Mouse (Mus musculus): ENCODE data around the gene Sun1. TPM values are rescaled to one million over a fixed set of nuclear protein-coding genes. Genes with fewer than 3 reads are reported as not detected.
A peak's percentile ranks its signal among the peaks of the same experiment; 100 is the strongest.

Gene Sun1
- polyA plus RNA-seq, 1 experiment from 2014 or later = 46.2 TPM

DNA sequence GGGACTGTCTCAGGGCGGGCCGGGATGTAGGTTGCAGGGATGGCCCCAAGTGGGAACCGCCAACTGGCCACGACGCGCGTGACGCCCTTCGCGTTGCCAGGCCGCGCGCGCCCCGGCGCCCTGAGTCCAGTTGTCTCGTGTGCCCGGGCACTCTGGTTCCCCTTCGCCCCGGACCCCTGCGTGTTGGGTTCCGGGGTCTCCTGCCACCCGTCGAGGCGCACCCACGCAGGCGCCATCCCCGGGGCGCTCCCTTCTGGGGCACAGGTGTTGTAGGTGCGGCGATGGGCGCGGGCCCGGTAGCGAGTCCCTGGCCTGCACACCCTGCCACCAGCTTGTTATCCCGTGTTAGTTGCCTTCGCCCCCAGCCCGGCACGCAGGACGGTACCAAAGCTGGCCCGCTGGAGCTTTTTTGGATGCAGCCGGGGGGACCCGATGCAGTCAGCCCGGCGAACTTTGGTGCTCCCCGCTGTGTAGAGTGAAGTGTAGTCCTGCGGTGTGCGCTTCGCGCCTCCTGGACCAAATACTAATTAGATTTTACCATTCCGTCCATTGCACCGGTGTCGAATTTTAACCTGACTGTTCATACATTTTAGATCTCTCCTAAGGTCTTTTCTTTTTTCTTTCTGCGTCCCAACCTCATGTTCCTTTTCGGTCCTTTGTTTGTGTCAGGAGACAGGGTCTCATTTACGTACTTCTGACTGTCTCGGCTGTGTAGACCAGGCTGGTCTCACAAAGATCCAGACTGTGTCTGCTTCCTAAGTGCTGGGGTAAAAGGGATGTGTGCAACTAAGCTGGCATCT lies 533 bp downstream of the Sun1 start:
- peak overlapping the region; percentile 97 for H3K4me3 ChIP-seq (ENCODE audit: low read depth, low read length)
- no peaks in the 10 kb centered on the region for H3K9me3 ChIP-seq (ENCODE audit: control insufficient read depth, low read length)
- peak overlapping the region; percentile 85 for H3K4me2 ChIP-seq (ENCODE audit: low read depth, severe bottlenecking)
- H3K9ac ChIP-seq (ENCODE audit: low read length) = peak overlapping the region; percentile 86
- WGBS = 1% methylated on average over 56 of the region's 57 CpGs
- no peaks in the 10 kb centered on the region for H3K27me3 ChIP-seq (ENCODE audit: control insufficient read depth, insufficient read depth, low read length)
- peaks cover 9% of the 10 kb centered on the region for H3K4me1 ChIP-seq (ENCODE audit: control insufficient read depth, insufficient read depth, low read length)
- H3K27ac ChIP-seq (replicated peaks; ENCODE audit: low read depth, low read length) = 0 out of 2 replicates have a peak overlapping the region, but pooled peaks have one; percentile 21
- DNase-seq (ENCODE audit: low spot score) = peak; percentile 50
- no peaks in the 10 kb centered on the region for H3K36me3 ChIP-seq (ENCODE audit: control insufficient read depth, insufficient read depth, low read length)
- no peak; the same call in 1 of the 2 replicates for ATAC-seq (ENCODE audit: insufficient number of reproducible peaks, low FRiP score, low TSS enrichment, low read depth)

DNA sequence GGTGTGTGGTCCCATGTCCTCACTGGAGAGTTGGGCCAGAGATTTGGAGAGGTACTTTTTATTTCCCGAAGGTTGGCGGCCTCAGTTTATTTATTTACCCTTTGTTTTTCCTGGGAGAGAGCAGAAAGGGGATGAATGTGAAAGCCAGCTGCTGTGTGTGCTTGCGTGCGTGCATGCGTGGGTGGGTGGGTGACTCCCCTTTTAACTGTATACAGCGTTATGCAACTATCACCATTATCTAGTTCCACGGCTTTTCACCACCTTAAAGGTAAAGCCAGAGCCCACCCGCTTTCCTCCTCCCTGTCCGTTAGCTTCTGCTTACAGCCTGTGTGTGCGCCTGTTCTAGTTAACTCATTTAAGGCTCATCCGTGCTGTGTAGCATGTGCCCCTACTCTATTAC lies 1.7 kb downstream of the Sun1 start:
- Histone ChIP-seq H3K9ac (ENCODE audit: low read length) (no peak overlapping the region), H3K4me1 (ENCODE audit: control insufficient read depth, insufficient read depth, low read length) (peaks cover 9% of the 10 kb centered on the region)

GRCm38 (mm10) chr5:139203312-139203711 lies 2.9 kb downstream of the Sun1 start:
- H3K9me3 ChIP-seq (ENCODE audit: control insufficient read depth, low read length) = no peaks in the 10 kb centered on the region
- no peaks in the 10 kb centered on the region for H3K36me3 ChIP-seq (ENCODE audit: control insufficient read depth, insufficient read depth, low read length)
- no peak overlapping the region for H3K27ac ChIP-seq (replicated peaks; ENCODE audit: low read depth, low read length)
- H3K27me3 ChIP-seq (ENCODE audit: control insufficient read depth, insufficient read depth, low read length) = no peaks in the 10 kb centered on the region
- no peak for ATAC-seq (ENCODE audit: insufficient number of reproducible peaks, low FRiP score, low TSS enrichment, low read depth)
- no peak for DNase-seq (ENCODE audit: low spot score)
- peaks cover 9% of the 10 kb centered on the region for H3K4me1 ChIP-seq (ENCODE audit: control insufficient read depth, insufficient read depth, low read length)
- no peak overlapping the region for H3K9ac ChIP-seq (ENCODE audit: low read length)
- H3K4me3 ChIP-seq (ENCODE audit: low read depth, low read length) = no peak overlapping the region
- 86% methylated on average over 5 of the region's 5 CpGs for WGBS
- no peak overlapping the region for H3K4me2 ChIP-seq (ENCODE audit: low read depth, severe bottlenecking)

More for the DNA sequence above, 1.7 kb downstream of the Sun1 start:
- no peak overlapping the region for H3K27ac ChIP-seq (replicated peaks; ENCODE audit: low read depth, low read length)
- no peak overlapping the region for H3K4me3 ChIP-seq (ENCODE audit: low read depth, low read length)
- no peaks in the 10 kb centered on the region for H3K9me3 ChIP-seq (ENCODE audit: control insufficient read depth, low read length)
- no peak for DNase-seq (ENCODE audit: low spot score)
- H3K4me2 ChIP-seq (ENCODE audit: low read depth, severe bottlenecking) = no peak overlapping the region; the same call in none of the 2 replicates
- ATAC-seq (ENCODE audit: insufficient number of reproducible peaks, low FRiP score, low TSS enrichment, low read depth) = no peak
- H3K36me3 ChIP-seq (ENCODE audit: control insufficient read depth, insufficient read depth, low read length) = no peaks in the 10 kb centered on the region
- 83% methylated on average over 11 of the region's 11 CpGs for WGBS
- H3K27me3 ChIP-seq (ENCODE audit: control insufficient read depth, insufficient read depth, low read length) = no peaks in the 10 kb centered on the region

DNA sequence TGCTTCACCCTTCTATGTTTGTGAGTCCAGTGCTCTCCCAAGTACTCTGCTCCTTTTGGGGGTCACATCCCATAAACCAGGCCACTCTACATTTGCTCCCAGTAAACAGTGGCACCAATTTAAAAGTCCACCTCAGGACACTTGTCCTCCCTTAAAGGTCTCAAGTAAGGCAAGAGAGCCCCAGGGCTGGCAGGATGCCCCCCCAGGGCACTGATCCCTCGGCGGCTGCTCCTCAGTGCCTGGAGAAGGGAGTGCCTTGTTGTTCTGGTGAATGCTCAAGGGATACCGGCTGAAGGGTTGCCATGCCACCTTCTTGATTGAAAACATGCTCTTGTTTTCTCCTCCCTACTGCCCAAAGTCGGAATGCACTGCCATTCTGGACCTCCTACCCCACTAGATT lies 5.6 kb downstream of the Sun1 start:
- ATAC-seq (ENCODE audit: insufficient number of reproducible peaks, low FRiP score, low TSS enrichment, low read depth) (no peak), DNase-seq (ENCODE audit: low spot score) (no peak)
- Histone ChIP-seq H3K27ac (replicated peaks; ENCODE audit: low read depth, low read length) (no peak overlapping the region), H3K36me3 (ENCODE audit: control insufficient read depth, insufficient read depth, low read length) (peaks cover 7% of the 10 kb centered on the region; the same call in 1 of the 2 replicates), H3K27me3 (ENCODE audit: control insufficient read depth, insufficient read depth, low read length) (no peaks in the 10 kb centered on the region), H3K9ac (ENCODE audit: low read length) (no peak overlapping the region), H3K4me2 (ENCODE audit: low read depth, severe bottlenecking) (no peak overlapping the region), H3K4me1 (ENCODE audit: control insufficient read depth, insufficient read depth, low read length) (peaks cover 6% of the 10 kb centered on the region), H3K9me3 (ENCODE audit: control insufficient read depth, low read length) (no peaks in the 10 kb centered on the region), H3K4me3 (ENCODE audit: low read depth, low read length) (no peak overlapping the region)
- 74% methylated on average over 4 of the region's 4 CpGs for WGBS

DNA sequence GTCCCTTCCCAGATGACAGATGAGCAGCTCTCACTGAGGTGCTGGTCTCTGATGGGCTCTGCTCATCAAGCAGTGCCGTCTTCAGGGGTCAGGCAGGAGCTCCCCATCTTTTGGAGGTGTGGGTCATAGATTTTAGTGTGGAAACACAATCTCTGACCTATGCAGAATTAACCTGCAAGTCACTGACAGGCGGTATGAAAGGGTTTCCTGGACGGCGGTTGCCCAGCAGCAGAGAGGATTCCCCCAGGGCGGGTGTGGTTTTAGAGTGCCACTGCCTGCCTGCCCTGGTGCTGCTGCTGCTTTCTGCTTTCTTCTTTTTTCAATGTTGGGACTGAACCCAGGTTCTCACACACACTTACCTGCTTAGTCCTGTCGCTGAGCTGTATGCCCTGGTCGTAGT lies 6.1 kb downstream of the Sun1 start:
- Histone ChIP-seq H3K4me1 (ENCODE audit: control insufficient read depth, insufficient read depth, low read length) (peaks cover 3% of the 10 kb centered on the region), H3K27me3 (ENCODE audit: control insufficient read depth, insufficient read depth, low read length) (no peaks in the 10 kb centered on the region), H3K27ac (replicated peaks; ENCODE audit: low read depth, low read length) (no peak overlapping the region), H3K4me3 (ENCODE audit: low read depth, low read length) (no peak overlapping the region), H3K4me2 (ENCODE audit: low read depth, severe bottlenecking) (no peak overlapping the region), H3K36me3 (ENCODE audit: control insufficient read depth, insufficient read depth, low read length) (peaks cover 7% of the 10 kb centered on the region; the same call in 1 of the 2 replicates), H3K9me3 (ENCODE audit: control insufficient read depth, low read length) (no peaks in the 10 kb centered on the region), H3K9ac (ENCODE audit: low read length) (no peak overlapping the region)
- ATAC-seq (ENCODE audit: insufficient number of reproducible peaks, low FRiP score, low TSS enrichment, low read depth) = no peak
- no peak for DNase-seq (ENCODE audit: low spot score)
- 81% methylated on average over 7 of the region's 7 CpGs for WGBS

DNA sequence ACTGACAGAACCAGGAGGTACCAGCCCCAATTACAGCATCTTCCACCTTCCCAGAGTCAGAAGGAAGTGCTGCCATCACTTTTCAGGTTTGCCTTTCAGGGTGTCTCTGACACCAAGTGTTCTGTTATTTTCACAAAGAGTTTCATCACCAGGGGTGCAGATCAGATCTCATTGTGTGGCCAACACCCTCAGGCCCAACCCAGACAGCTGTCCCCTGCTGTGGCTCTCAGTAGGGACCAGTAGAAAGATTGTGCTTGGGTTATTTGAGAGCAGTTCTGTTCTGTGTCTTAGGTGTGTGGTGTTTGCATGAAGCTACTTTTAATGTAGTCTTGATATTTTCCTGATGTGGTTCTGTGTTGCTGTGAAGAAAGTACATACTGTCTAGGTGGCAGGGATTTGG lies 7.7 kb downstream of the Sun1 start:
- H3K36me3 ChIP-seq (ENCODE audit: control insufficient read depth, insufficient read depth, low read length) = peaks cover 7% of the 10 kb centered on the region; the same call in 1 of the 2 replicates
- no peak overlapping the region for H3K27ac ChIP-seq (replicated peaks; ENCODE audit: low read depth, low read length)
- no peaks in the 10 kb centered on the region for H3K27me3 ChIP-seq (ENCODE audit: control insufficient read depth, insufficient read depth, low read length)
- H3K9ac ChIP-seq (ENCODE audit: low read length) = no peak overlapping the region
- ATAC-seq (ENCODE audit: insufficient number of reproducible peaks, low FRiP score, low TSS enrichment, low read depth) (no peak), DNase-seq (ENCODE audit: low spot score) (no peak)
- no peak overlapping the region for H3K4me2 ChIP-seq (ENCODE audit: low read depth, severe bottlenecking)
- no peak overlapping the region for H3K4me3 ChIP-seq (ENCODE audit: low read depth, low read length)
- H3K4me1 ChIP-seq (ENCODE audit: control insufficient read depth, insufficient read depth, low read length) = no peaks in the 10 kb centered on the region
- H3K9me3 ChIP-seq (ENCODE audit: control insufficient read depth, low read length) = no peaks in the 10 kb centered on the region

DNA sequence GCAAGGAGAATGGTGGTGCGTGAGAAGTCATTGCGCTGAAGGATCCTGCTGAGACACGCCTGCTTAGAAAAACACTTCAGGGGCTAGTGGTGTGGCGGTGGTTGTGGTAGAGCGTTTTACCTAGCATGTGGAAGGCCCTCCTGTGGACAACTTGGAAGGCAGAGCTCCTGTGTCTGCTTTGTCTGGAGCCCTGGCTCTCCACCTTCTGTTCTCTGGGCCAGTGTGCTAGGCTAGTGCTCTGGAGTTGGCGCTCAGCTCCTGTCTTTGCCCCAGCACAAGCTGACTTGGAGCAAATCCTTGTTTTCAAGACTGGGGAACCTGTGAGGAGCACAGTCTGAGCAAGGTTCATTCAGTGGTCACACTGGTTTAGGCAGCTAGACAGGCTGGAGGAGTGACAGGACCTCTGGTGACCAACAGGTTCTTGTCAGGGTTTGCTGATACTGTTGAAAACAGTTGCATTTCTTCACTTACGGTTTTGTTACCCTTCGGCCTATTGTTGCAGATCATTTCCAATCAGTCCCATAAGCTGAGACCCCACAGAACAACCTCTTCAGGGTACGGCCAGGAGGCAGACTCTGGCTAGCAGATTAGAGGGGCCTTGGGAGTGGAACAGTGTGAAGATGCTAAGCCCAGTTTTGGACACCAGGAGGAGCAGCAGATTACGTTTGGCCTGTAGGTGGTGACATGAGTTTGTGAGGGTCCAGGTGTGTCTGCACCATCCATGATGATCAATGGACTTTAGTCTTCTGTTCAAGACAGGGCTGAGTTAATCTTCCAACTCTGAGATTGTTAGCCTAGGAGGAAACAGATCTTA lies 8.6 kb downstream of the Sun1 start:
- DNase-seq (ENCODE audit: low spot score) = no peak
- no peaks in the 10 kb centered on the region for H3K9me3 ChIP-seq (ENCODE audit: control insufficient read depth, low read length)
- H3K27me3 ChIP-seq (ENCODE audit: control insufficient read depth, insufficient read depth, low read length) = no peaks in the 10 kb centered on the region
- H3K36me3 ChIP-seq (ENCODE audit: control insufficient read depth, insufficient read depth, low read length) = peaks cover 7% of the 10 kb centered on the region; the same call in 1 of the 2 replicates
- no peak overlapping the region for H3K9ac ChIP-seq (ENCODE audit: low read length)
- no peaks in the 10 kb centered on the region for H3K4me1 ChIP-seq (ENCODE audit: control insufficient read depth, insufficient read depth, low read length)
- H3K4me2 ChIP-seq (ENCODE audit: low read depth, severe bottlenecking) = no peak overlapping the region
- no peak for ATAC-seq (ENCODE audit: insufficient number of reproducible peaks, low FRiP score, low TSS enrichment, low read depth)
- H3K4me3 ChIP-seq (ENCODE audit: low read depth, low read length) = no peak overlapping the region
- no peak overlapping the region for H3K27ac ChIP-seq (replicated peaks; ENCODE audit: low read depth, low read length)
- 92% methylated on average over 10 of the region's 10 CpGs for WGBS

DNA sequence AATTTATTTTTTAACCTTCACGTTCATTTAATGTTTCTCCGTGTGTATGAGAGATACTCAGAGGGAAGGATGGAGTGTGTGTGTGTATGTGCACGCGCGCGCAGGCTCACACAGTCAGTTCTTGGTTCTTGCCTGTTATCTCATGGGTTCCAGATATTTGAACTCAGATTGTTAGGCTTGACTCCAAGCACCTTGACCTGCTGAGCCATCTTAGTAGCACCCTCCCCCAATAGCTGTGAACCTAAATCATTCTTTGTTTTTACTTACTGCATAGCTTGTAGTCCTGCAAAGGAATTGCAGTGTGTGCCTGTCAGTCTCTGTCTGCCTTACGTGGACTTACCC lies 9.2 kb downstream of the Sun1 start:
- Histone ChIP-seq H3K4me3 (ENCODE audit: low read depth, low read length) (no peak overlapping the region), H3K36me3 (ENCODE audit: control insufficient read depth, insufficient read depth, low read length) (peaks cover 7% of the 10 kb centered on the region; the same call in 1 of the 2 replicates)

More for the DNA sequence above, 9.2 kb downstream of the Sun1 start:
- ATAC-seq (ENCODE audit: insufficient number of reproducible peaks, low FRiP score, low TSS enrichment, low read depth) (no peak), DNase-seq (ENCODE audit: low spot score) (no peak)
- Histone ChIP-seq H3K4me1 (ENCODE audit: control insufficient read depth, insufficient read depth, low read length) (no peaks in the 10 kb centered on the region), H3K27me3 (ENCODE audit: control insufficient read depth, insufficient read depth, low read length) (no peaks in the 10 kb centered on the region), H3K9me3 (ENCODE audit: control insufficient read depth, low read length) (no peaks in the 10 kb centered on the region), H3K27ac (replicated peaks; ENCODE audit: low read depth, low read length) (no peak overlapping the region), H3K9ac (ENCODE audit: low read length) (no peak overlapping the region), H3K4me2 (ENCODE audit: low read depth, severe bottlenecking) (no peak overlapping the region)
- 94% methylated on average over 7 of the region's 7 CpGs for WGBS
